Mouse (Mus musculus) forebrain, embryonic 12.5 days (tissue): ENCODE measurements around the gene Metrn. TPM values are rescaled to one million over a fixed set of nuclear protein-coding genes. Genes with fewer than 3 reads are reported as not detected.

Experiments used
- ATAC-seq: fragments of 200-750 bp; cut with Nextera tagmentation; 2 replicates; pipeline ENCODE4 v1.8.0; 2017; ENCODE audit warnings: moderate TSS enrichment; ENCODE audit not compliant: low FRiP score
- H3K27ac ChIP-seq: fragments of 300-500 bp; sonication (generic); 2 replicates; pipeline ENCODE4 v1.5.1; 2016; ENCODE audit warnings: mild to moderate bottlenecking
- H3K27me3 ChIP-seq: fragments of 300-500 bp; sonication (generic); 2 replicates; pipeline ENCODE4 v1.6.1; 2016; ENCODE audit warnings: mild to moderate bottlenecking
- H3K36me3 ChIP-seq: fragments of 300-500 bp; sonication (generic); replicated peaks from 2 replicates; pipeline ENCODE4 v1.6.1; 2016; ENCODE audit warnings: mild to moderate bottlenecking
- H3K4me1 ChIP-seq: fragments of 300-500 bp; sonication (generic); 2 replicates; pipeline ENCODE4 v1.6.1; 2016
- H3K4me2 ChIP-seq: fragments of 300-500 bp; sonication (generic); 2 replicates; pipeline ENCODE4 v1.6.1; 2016; ENCODE audit warnings: mild to moderate bottlenecking, moderate library complexity
- H3K4me3 ChIP-seq: fragments of 300-500 bp; sonication (generic); replicated peaks from 2 replicates; pipeline ENCODE4 v1.5.1; 2016; ENCODE audit warnings: mild to moderate bottlenecking
- H3K9ac ChIP-seq: fragments of 300-500 bp; sonication (generic); 2 replicates; pipeline ENCODE4 v1.6.1; 2016; ENCODE audit warnings: mild to moderate bottlenecking
- H3K9me3 ChIP-seq: fragments of 300-500 bp; sonication (generic); 2 replicates; pipeline ENCODE4 v1.6.1; 2016
- WGBS: fragments of 180-500 bp; shearing (Covaris S2); methylation state at CpG from one replicate; pipeline ENCODE4 v1.1.7; 2016; 5-methylcytosine and 5-hydroxymethylcytosine counted together
- polyA plus RNA-seq: library from polyadenylated mRNA; unstranded; fragments of >200 nt; fragmentation: Nextera tagmentation; extraction: Ambion mirVana; gene quantifications from 2 replicates; pipeline ENCODE4 v1.2.1, GENCODE M21; 2016

The Metrn gene
- polyA plus RNA-seq, 1 experiment from 2014 or later = 61.2 TPM

DNA sequence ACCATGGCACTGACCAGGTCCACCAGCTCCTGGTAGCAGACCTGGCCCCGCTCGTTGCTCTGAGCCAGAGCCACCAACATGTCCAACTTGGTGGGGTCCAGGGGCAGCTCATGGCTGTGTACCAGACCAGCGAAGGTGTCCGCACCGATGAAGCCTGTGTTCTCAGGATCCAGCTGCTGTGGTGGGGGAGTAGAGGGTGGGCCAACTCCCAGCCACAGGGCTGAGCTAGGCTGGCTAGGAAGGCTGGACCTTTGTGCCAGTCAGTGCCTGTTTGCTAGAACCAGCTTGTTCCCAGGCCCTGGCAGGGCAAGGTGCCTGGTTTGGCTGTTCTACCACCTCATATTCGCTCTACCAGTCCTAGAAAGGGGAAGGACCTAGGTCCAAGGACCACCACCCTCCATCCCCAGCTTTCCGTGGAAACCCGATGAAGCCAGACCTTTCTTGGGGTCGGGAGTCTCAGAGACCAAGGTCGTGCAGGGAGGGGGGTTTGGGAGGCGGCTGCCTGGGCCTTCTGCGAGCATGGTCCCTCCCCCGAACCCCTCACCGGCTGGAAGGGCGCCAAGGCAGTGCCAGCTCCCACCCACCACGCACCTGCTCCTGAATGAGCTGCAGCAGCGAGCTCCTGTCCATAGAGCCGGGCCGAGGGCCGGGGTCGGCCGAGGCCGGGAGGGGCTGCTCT, 39.6 kb upstream of the Metrn start:
- WGBS = 29% methylated on average over 18 of the region's 23 CpGs
- peak overlapping the region; percentile 38 for H3K4me3 ChIP-seq
- peaks cover 59% of the 10 kb centered on the region for H3K4me1 ChIP-seq
- no peak for ATAC-seq
- H3K27ac ChIP-seq = peak overlapping the region; percentile 73
- H3K9me3 ChIP-seq = no peaks in the 10 kb centered on the region
- H3K9ac ChIP-seq = peak overlapping the region; percentile 64
- H3K27me3 ChIP-seq = no peaks in the 10 kb centered on the region
- peaks cover 52% of the 10 kb centered on the region for H3K36me3 ChIP-seq
- H3K4me2 ChIP-seq = peak overlapping the region; percentile 72

DNA sequence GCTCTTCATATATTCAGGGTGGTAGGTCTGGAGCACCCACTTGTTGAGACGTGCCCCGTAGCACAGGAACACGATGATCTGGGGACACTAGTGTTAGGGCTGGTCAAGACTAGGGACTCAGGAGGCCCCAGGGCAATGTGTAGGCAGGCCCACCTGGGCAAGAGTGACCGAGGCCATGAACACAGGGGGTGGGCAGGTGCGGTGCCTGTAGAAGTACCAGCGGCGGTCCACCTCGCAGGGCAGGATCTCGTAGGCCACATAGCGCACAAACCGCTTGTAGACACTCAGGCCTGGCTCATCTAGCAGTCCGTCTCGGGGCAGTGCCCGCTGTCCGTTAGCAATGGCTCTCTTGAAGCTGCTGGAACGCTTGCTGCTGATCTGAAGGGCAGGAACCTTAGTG, 38.9 kb upstream of the Metrn start:
- H3K4me1 ChIP-seq = peaks cover 66% of the 10 kb centered on the region
- no peak for ATAC-seq

DNA sequence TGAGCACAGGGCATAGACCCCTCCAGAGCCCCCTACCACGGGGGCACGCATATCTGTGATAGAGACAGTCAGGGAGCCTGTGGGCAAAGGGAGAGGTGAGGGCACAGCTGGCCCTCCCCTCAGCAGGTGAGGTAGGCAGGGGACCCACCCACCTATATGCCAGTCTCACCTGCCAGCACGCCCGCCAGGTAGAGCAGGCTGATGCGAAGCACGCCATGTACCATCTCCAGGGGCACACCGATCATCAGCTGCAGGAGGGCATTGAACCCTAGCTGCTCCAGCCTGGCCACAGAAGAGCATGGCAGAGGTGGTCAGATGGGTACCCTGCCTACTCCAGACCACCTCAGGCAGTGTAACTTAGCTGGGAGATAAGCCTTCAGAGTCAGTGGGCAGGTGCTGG, 38.4 kb upstream of the Metrn start:
- no peak overlapping the region for H3K27ac ChIP-seq

More for the DNA sequence above, 38.9 kb upstream of the Metrn start:
- Histone ChIP-seq H3K9ac (no peak overlapping the region), H3K27me3 (no peaks in the 10 kb centered on the region), H3K36me3 (peaks cover 52% of the 10 kb centered on the region), H3K27ac (peak overlapping the region; percentile 73; the same call in 1 of the 2 replicates), H3K9me3 (no peaks in the 10 kb centered on the region), H3K4me3 (no peak overlapping the region), H3K4me2 (peak overlapping the region; percentile 84; the same call in 1 of the 2 replicates)
- 96% methylated on average over 16 of the region's 16 CpGs for WGBS

DNA sequence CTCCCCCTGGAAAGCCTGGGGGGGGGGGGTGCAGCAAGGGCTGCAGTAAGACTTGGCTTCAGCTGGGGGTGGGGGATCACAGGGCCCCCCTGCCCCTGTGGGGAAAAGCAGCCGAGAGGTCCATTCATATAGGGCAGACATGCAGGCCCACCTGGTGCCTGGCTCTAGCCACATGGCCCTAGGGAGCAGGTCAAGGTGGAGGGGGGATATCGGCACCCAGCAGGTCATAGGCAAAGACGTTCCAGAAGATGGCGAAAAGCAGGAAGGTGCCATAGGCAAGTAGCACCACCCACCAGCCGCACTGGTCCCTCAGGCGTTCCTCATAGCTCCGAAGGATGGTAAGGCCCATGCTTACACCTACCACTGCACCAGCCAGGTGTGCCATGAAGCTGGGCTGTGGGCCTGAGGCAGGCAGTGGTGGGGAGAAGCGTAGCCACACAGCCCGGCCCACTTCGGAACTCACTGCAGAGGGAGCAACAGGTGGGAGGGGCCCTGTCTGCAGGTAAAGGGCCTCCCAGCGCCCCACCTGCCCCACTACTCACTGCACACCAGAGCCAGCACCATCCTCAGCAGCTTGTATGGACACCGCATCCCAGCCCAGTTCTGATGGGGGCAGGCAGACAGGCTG, 37.8 kb upstream of the Metrn start:
- peaks cover 52% of the 10 kb centered on the region for H3K36me3 ChIP-seq
- no peak for ATAC-seq
- peak overlapping the region; percentile 71 for H3K9ac ChIP-seq
- H3K9me3 ChIP-seq = no peaks in the 10 kb centered on the region
- WGBS = 85% methylated on average over 12 of the region's 12 CpGs
- H3K4me1 ChIP-seq = peaks cover 77% of the 10 kb centered on the region
- peak overlapping the region; percentile 84 for H3K4me2 ChIP-seq
- no peak overlapping the region for H3K27ac ChIP-seq
- peak overlapping the region; percentile 83 for H3K4me3 ChIP-seq
- H3K27me3 ChIP-seq = no peaks in the 10 kb centered on the region

More for the DNA sequence above, 38.4 kb upstream of the Metrn start:
- no peak overlapping the region for H3K9ac ChIP-seq
- peaks cover 52% of the 10 kb centered on the region for H3K36me3 ChIP-seq
- no peaks in the 10 kb centered on the region for H3K9me3 ChIP-seq
- H3K4me3 ChIP-seq = no peak overlapping the region
- 0 out of 2 replicates have a peak overlapping the region, but pooled peaks have one; percentile 84 for H3K4me2 ChIP-seq
- WGBS = 91% methylated on average over 7 of the region's 7 CpGs
- no peak for ATAC-seq
- no peaks in the 10 kb centered on the region for H3K27me3 ChIP-seq
- peaks cover 71% of the 10 kb centered on the region for H3K4me1 ChIP-seq

DNA sequence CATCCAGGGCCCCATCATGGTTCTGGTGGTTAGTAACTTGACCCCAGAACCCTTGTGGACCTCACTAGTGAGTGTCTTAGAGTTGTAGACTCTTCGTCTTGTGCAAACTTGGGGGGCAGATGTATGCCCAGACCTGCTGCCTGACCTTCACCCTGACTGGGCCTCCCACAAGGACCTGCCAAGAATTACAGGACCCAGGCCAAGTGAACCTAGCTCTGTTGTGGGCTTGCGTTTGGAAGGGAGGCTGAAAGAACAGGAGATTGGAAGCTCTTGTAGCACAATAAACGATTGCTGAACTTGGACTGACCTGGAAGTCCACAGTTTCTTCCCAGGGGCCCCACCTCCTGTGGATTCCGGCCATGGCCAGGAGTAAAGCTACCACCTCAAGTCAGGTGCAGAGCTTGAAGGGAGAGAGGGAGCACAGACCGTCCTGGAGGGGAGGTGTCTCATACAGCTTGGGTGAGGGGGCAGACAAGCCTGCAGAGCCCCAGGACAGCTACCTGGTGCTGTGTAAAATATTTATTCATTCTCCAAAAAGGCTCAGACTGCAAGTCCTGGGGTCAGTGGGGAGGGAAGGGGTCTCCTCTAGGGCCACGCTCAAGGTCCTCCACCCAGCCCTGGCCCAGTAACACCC, 37.1 kb upstream of the Metrn start:
- H3K9ac ChIP-seq = peak overlapping the region; percentile 71
- 61% methylated on average over 6 of the region's 6 CpGs for WGBS
- no peak for ATAC-seq
- H3K9me3 ChIP-seq = no peaks in the 10 kb centered on the region
- no peaks in the 10 kb centered on the region for H3K27me3 ChIP-seq
- peak overlapping the region; percentile 93; the same call in 1 of the 2 replicates for H3K27ac ChIP-seq
- peak overlapping the region; percentile 83 for H3K4me3 ChIP-seq
- H3K36me3 ChIP-seq = peaks cover 47% of the 10 kb centered on the region
- H3K4me1 ChIP-seq = peaks cover 83% of the 10 kb centered on the region
- peak overlapping the region; percentile 84 for H3K4me2 ChIP-seq

DNA sequence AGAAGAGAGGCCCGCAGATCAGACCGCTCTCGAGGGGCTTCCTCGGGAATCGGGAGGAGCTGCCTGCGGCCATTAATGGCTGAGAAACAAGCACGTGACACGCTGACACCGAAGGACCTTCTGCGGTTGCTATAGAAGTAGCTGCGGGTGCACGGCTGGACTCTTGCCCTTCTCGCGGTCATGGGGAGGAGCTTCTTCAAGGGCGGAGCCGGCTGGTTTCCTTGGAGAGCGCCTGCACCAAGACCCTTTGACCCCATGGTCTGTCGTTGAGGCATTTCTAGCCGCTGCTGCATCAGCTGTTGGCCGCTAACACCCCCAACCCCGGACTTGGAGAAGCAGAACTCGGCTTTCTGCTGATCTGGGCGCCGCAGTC, 36.3 kb upstream of the Metrn start, which contains the start of gene Stub1:
TSS of gene Stub1 (minus strand) at position 114 of the 373 bp plus-strand sequence.
- H3K9me3 ChIP-seq = no peaks in the 10 kb centered on the region
- peaks cover 85% of the 10 kb centered on the region for H3K4me1 ChIP-seq
- WGBS = 0% methylated on average over 24 of the region's 24 CpGs
- H3K36me3 ChIP-seq = peaks cover 41% of the 10 kb centered on the region
- H3K9ac ChIP-seq = peak within 1 kb of the TSS; percentile 91
- peak within 1 kb of the TSS; percentile 93 for H3K27ac ChIP-seq
- ATAC-seq = peak; percentile 57
- no peaks in the 10 kb centered on the region for H3K27me3 ChIP-seq
- peak within 1 kb of the TSS; percentile 84 for H3K4me2 ChIP-seq
- H3K4me3 ChIP-seq = peak within 1 kb of the TSS; percentile 83

DNA sequence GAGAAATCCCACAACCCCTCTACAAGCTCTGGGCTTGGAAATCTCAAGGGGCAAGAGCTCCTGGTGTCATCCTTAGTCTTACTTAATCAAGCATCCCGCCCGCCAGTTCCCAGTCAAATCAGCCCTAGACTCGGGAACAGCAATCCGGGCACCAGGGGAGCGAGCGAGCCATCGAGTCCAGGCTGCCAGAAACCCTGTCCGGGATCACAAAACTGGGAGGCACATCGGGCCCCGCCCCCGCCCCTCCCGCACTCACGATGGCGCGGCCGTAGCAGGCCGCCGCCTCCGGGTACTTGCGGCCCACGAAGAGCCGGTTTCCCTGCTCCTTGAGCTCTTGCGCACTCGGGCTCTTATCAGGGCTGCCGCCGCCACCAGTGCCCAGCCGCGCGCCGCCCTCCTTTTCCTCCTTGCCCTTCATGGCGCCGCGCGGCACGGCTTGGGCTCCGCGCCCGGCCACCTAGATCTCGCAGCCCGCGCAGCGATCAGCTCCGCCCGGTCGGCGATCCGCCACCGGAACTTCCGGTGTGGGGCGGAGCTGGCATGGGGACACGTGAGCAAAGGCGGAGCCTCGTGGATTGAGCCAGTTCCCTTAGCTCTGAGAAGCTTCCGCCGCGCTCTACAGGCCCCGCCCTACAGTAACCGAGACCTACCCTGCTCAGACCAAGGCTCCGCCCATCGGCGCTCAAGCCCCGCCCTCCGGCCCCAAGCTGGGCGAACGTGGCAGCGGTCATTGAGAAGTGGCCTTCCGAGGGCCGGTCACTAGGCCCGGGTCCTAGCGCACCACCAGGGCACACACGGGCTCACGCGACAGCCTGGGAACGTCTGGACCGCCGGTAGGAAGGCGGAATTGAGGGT, 35.7 kb upstream of the Metrn start:
- no peaks in the 10 kb centered on the region for H3K27me3 ChIP-seq
- H3K4me2 ChIP-seq = peak overlapping the region; percentile 84
- under 1% methylated on average over 69 of the region's 77 CpGs for WGBS
- H3K36me3 ChIP-seq = peaks cover 37% of the 10 kb centered on the region
- ATAC-seq = peak; percentile 90
- H3K4me1 ChIP-seq = peaks cover 85% of the 10 kb centered on the region
- H3K4me3 ChIP-seq = peak overlapping the region; percentile 83
- peak overlapping the region; percentile 93 for H3K27ac ChIP-seq
- H3K9me3 ChIP-seq = no peaks in the 10 kb centered on the region
- peak overlapping the region; percentile 91 for H3K9ac ChIP-seq

DNA sequence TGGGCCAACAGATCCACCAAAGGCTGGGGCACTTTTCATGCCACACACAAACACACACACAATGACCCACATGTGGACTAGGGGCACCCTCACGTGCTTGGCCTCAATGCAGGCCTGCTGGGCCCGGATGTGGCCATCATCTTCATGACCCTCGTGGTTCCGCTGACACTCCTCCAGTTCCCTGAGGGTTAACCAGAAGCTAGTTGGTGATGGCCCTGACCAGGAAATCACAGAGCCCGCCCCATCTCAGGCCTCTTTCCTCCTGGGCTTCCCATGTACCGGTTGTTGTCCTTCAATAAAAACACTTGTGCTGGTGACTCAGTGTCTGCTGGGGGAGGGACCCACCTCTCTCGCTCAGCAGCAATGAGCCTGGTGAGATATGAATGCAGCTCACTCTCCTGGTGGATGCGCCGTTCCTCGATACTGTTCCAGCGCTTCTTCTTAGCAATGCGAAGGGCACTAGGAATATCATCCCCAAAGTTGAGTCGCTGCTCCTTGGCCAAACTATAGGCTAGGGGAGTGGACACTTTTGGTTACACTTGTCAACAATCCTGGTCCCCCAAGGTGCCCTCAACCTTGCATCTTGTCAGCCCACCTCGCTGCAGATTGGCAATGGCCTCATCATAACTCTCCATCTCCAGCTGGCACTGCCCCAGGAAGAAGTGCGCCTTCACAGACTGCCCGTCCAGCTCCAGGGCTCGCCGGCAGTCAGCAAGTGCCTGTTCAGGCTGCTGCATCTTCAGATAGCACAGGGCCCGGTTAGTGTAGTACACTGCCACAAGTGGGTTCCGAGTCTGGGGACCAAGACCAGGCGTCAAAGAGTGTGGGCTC, 34.7 kb upstream of the Metrn start:
- Histone ChIP-seq H3K36me3 (peaks cover 45% of the 10 kb centered on the region), H3K9me3 (no peaks in the 10 kb centered on the region), H3K9ac (peak overlapping the region; percentile 91), H3K4me1 (peaks cover 82% of the 10 kb centered on the region), H3K27me3 (no peaks in the 10 kb centered on the region), H3K4me3 (peak overlapping the region; percentile 83), H3K27ac (peak overlapping the region; percentile 93; the same call in 1 of the 2 replicates), H3K4me2 (peak overlapping the region; percentile 84)
- 70% methylated on average over 21 of the region's 21 CpGs for WGBS
- ATAC-seq = no peak

DNA sequence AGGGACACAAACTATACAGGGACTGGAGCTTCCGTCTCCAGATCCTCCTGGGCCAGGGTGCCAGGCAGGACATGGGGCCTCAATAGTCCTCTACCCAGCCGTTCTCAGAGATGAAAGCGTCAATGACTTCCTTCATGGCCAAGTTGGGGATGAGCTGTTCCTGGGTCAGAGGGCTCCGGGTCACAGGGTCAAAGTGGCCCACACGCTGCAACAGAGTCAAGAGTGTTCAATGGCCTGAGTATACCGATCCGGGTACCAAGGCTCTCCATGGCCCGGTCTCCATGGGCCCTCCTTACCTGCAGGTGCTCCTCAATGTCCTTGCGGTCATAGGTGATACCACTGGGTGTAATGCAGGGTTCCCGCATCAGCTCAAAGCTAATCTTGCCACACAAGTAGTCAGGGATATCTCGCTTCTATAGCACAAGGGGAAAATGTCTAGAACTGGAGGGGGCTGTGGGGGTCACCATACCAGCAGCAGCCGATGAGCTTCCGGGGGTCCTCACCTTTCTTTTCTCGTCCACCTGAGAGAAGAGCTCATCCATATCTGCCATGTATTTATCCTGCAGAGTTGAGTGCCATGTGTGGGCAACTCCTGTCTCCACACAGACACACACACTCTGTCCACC, 34.0 kb upstream of the Metrn start:
- no peak overlapping the region for H3K27ac ChIP-seq
- 88% methylated on average over 14 of the region's 14 CpGs for WGBS
- H3K9me3 ChIP-seq = no peaks in the 10 kb centered on the region
- H3K4me3 ChIP-seq = peak overlapping the region; percentile 83
- H3K4me1 ChIP-seq = peaks cover 80% of the 10 kb centered on the region
- H3K36me3 ChIP-seq = peaks cover 53% of the 10 kb centered on the region
- ATAC-seq = no peak
- peak overlapping the region; percentile 84 for H3K4me2 ChIP-seq
- no peak overlapping the region for H3K9ac ChIP-seq
- H3K27me3 ChIP-seq = no peaks in the 10 kb centered on the region

DNA sequence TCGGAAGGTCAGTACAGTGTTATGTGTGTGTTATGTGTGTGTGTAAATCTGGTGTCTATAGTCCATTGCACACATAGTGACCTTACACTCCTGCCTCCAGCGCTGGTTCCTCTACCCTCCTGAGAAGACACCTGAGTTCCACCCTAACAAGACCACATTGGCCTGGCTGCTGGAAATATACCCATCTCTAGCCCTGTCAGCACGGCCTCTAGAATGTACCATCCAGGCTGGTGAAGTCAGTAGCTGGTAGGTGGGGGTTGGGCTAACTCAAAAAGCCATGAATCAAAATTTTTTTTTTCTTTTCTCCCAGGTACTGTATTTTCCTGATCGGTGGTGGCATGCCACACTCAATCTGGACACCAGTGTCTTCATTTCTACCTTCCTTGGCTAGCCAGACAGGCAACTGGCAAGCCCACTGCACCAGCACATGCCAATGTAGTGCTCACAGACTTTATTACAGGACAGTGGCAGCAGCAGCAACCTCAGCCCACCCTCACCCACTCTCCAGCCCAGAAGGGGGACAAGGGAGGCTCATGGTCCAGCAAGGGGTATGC, 33.3 kb upstream of the Metrn start:
- Histone ChIP-seq H3K27ac (no peak overlapping the region), H3K4me3 (peak overlapping the region; percentile 63), H3K36me3 (peaks cover 55% of the 10 kb centered on the region), H3K9me3 (no peaks in the 10 kb centered on the region), H3K4me2 (peak overlapping the region; percentile 84), H3K27me3 (no peaks in the 10 kb centered on the region), H3K9ac (peak overlapping the region; percentile 85; the same call in 1 of the 2 replicates), H3K4me1 (peaks cover 80% of the 10 kb centered on the region)
- ATAC-seq = no peak
- WGBS = 83% methylated on average over 4 of the region's 4 CpGs
